Mouse (Mus musculus): ENCODE results near the gene Ppp1r14a.

Ppp1r14a gene

DNA sequence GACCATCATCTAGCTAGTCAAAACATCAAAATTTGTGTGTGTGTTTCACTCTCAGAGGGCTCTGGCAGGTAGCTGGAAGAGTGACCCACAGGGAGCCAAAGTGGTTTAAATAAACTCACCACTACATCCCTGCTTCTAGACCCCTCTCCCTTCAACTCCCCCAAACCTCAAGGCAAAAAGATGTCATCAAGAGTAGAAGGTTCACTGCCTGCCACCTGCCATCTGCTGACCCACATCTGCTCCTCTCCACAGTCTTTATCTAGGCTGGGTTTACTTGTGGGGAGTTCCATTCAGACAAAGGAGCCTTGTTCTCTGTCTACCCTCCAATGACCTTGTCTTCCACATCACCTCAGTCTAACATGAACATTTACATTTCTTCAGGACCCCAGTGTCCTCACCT is 9.8 kb upstream of the Ppp1r14a start:
- intact Hi-C loops (cut with DNase I), result no loop called here

DNA sequence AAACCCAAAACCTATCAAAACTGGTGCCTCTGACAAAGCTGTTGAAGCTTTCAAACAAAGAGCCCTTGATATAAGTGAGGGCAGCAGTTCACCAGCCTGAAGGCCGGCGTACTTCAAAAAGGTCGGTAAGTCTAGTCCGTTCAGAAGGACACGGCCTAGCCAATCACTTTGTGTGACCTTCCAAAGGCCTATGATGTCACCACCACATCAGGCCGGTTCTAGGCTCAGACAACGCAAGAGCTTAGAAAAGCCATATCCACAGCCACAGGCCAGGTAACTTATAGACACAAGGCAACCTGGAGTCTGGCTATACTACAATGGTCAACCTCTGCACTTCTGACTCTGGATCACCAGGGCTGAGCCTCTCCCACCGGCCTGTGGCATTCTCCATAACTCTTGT is 9.2 kb upstream of the Ppp1r14a start:
- intact Hi-C loops (cut with DNase I), result no loop called here

DNA sequence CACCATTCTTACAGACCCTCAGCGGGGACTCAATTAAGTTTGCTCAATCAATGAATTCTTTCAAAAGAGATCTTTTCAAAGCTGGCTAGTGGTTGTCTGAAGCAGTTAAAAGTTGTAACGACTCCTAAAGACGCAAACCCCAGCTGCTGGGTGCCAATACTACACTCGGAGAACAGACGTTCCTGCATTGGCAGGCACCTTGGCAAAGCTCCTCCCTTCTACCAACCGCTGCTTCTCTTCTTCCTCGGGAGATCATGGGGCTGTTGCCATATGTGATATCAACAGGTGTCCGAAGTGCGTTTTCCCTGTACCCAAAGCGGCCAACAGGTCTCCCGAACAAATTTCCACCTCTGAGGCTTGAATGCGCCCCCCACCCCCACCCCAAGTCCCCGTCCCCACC is 8.3 kb upstream of the Ppp1r14a start:
- intact Hi-C loops (cut with DNase I), result no loop called here

DNA sequence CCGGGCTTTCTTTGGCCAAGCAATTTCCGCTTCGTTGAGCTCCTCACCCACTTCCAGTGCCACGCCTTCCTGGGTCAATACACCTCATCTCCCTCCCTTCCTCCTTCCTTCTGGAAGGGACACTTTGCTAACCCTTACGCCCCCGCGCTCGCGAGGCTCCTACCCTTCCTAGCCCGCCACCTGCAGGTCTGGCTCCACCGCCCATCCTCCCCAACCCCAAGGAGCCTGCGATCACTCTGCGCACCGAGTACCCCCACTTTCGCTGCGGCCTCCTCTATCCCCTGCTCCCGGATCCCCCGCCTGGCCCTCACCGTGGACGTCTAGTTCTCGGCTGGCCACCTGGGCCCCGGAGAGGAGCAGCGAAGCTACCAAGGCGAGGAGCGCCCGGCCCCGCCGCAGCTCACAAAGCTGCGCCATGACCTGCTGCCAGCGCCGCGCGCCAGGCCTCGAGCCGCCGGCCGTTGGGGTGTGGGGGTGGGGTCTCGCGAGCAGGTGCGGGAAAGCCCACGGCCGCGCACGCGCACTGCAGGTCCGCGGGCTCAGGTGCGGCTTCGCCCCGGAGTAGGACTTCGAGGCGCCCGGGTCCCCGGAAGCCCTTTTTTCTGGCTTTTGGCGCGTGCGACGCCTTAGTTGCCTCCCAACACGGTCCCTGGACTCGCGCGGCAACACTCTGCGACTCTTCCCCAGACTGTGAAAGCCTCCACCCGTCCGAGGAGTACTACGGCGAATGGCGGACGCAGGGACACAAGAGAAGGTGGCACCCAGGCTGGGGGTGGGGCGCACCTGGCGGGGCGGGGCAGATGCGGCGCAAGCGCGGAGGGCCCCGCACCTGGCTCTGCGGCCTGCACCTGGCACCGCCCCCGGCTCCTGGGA is 7.7 kb upstream of the Ppp1r14a start, which contains the start of gene Spint2:
Gene Spint2, minus strand, starts transcription at position 712 of the 873 bp plus-strand sequence.
- intact Hi-C loops (cut with DNase I), result no loop called here

DNA sequence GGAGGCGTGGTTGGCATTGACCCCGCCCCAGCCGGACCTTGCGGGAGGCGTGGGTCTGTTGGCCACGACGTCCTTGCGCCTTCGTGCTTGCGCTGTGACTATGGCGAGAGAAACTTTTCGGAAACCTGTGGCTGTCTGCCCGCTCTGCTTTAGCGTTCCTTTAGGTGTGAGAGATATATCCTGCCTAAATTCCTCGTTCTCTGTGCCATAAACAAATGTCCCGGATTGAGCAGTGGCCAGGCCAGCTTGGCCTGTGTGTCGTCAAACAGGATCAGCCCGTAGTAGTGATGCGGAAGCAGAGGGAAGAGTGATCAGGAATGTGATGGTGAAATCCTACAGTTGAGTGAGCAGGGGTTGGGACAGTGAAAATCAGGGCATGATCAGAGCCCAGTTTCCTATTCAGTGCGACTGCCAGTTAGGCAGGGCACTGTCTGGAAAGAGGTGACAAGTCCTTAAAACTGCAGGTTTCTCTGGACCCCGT is 7.0 kb upstream of the Ppp1r14a start:
- intact Hi-C loops (cut with DNase I), result no loop called here

DNA sequence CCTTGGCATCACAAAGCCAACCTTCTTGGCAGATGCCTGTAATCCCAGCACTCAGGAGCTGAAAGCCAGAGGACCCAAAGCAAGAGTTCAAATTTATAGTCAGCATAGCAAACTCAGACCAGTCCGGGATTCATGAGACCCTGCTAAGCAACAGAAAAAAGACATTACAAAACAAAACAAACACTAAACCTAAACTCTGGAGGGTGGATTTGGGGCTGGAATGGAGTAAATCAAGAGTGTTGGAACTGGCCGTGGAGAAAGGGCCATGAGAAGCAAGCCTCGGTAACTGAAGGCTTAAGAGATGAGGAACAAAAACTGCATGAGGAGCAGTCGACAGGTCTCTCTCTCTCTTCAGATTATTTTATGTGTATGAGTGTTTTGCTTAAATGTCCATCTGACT is 5.2 kb upstream of the Ppp1r14a start:
- intact Hi-C loops (cut with DNase I), result no loop called here

DNA sequence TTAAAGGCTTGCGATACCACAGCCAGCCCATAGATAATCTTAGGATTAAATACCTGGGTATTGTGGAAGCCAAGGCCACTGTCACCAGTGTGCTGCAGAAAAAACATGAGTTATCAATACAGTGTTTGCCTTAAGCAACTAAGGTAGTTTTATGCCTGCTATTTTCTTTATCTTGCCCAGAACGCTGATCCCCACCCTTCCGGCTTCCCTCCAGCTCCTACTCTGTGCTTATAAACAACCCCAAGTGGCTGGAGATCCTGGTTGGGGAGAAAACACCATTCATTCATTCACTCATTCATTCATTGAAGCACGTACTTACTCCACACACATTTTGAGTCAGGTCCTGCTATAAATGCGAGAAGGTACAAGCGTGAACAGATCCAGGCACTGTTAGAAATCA is 4.6 kb upstream of the Ppp1r14a start:
- intact Hi-C loops (cut with DNase I), result no loop called here

DNA sequence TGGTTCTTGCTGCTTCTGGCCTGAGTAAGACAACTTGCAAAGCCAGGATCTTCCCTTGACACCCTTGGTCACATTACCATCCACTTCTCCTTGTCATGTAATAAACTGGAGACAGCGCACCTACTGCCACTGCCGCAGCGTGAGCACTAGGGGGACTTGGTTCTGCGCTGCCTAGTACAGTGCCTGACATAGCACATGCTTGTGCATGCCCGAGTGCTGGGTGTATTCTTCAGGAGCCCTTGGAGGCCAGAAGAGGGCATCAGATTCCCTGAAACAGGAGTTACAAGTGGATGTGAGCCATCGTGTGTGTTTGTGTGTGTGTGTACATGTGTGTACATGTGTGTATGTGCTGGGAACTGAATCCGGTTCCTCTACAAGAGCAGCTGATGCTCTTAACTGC is 1.6 kb upstream of the Ppp1r14a start:
- intact Hi-C loops (cut with DNase I), result no loop called here

DNA sequence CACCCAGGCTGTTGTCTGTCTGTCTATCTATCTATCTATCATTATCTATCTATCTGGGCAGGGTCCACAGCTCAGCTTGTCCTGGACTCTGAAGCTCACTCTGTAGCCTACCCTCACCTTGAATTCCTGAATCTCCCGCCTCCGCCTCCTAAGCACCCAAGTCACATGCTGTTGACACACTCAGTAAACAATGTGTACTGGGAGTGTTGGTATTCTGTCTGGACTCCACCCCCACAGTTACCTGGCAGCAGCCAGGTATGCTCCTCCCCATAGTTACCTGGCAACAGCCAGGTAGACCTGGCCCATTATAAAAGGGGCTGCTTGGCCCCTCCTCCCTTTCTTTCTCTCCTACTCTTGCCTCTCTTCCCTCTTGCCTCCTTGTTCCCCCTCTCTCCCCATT is 1.0 kb upstream of the Ppp1r14a start:
- intact Hi-C loops (cut with DNase I), result no loop called here

DNA sequence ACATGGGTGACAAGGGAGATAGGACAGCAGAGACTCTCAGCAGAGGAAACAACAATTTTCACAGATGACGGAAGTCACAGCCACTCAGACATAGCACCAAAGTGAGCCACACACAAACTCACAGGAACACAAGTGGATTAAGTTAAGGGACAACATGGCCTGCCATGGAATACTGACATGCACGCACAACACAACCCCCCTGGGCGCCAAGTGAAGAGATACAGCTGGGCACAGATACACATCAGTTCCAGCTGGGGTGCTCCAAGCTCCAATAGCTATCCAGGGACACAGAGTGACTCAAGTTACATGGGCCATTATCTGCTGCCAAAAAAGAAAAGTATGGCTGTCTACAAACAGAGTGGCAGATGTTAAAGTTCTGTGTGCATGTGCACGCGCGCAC is 748 bp downstream of the Ppp1r14a start:
- intact Hi-C loops (cut with DNase I), result loop anchor here (10.0 kb wide), 1 partner anchor 235 kb away; no protein-coding TSS in a partner anchor

DNA sequence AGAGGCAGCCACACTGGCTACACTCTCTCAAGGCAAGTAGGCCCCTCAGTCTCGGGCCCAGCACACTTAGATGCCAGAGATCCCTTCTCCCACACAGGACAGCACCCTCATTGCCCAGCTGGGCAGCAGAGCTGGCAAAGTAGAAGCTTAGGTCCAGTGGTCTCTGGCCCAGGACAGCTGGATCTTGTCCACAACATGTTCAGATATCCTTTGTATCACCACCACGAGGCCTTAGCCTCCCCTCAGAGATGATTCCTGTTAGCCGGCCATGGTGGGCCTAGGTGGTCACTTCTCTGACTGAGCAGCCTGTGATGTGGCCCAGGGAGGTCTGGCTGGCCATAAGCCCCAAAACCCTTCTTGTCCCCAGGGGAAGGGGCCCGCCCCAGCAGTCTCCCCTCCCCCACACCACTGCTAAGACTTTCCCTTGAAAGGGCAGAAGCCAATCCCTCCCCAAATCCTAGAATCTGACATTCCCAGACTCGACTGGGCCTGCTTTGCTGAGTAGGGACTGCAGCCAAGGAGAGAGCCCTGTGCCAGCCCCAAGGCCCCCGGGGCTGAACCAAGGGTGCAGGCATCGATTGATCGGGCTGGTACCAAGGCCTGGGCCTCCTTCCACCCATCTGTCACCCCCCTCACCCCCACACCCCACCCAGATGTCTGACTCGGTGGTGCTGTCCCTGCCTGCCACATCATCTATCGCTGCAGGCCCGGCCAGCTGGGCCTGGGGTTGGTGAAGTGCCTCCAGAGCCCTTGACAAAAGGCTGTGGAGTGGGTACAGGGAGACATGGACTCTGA is 1.8 kb downstream of the Ppp1r14a start:
- intact Hi-C loops (cut with DNase I), result loop anchor here (10.0 kb wide), 1 partner anchor 236 kb away; no protein-coding TSS in a partner anchor

DNA sequence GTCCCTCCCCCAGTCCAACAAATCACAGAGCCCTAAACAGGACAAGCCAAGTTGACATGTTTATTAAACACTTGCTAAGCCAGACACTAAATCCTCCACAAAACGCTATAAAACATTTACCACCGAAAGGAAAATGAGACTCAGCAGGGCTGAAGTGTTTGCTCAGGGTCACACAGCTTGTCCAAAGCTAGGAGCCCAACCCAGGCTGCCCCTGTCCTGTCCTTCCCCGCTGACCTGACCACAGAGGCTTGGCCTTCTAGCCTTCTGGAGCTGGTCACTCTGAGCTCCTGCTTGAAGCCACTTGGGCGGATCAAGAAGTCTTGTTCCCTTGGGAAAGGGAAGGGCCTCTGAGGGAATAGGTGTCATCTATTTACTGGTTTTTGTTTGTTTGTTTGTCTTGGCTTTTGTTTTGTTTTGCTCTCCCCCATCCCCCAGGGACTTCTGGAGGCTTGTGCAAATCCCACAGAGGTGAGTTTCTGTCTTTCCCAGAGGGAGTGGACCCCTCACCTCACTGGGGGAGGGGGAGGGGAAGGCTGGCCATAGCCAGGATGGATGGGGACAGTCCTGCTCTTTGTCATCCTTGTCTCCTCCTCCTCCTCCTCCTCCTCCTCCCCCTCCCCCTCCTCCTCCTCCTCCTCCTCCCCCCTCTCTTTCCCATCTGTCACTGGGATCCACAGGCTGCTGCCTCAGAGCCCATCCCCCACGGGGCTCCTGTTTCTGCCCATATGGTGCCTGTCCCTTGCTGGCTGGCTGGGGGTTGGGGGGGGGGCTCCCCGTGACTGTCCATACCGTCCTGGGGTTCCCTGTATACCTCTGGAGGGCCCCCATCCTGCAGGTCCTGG is 2.7 kb downstream of the Ppp1r14a start:
- intact Hi-C loops (cut with DNase I), result loop anchor here (10.0 kb wide), 1 partner anchor 237 kb away; no protein-coding TSS in a partner anchor

DNA sequence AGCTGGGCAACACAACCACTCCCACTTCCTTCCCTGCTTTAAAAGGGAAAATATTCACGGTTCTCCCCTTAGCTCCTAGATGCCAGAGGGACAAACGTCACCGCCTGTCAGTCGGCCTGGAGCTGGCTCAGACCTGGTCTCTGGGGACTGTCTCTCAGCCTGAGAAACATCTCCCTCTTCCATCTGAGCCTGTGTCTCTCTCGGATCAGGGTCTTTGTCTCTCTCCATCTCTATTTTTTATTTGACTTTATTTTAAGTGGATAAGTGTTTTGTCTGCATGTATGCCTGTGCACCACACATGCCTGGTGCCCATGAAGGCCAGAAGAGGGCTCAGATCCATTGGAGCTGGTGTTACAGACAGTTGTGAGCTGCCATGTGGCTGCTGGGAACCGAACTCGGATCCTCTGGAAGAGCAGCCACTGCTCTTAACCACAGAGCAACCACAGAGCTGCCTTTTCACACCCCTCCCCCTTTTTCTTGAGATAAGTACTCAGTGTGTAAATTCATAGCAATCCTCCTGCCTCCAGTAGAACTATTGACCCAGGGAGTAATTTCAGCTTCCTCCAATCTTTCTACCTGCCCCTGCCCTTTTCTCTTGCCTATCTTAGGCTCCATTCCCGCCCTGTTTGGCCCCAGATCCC is 3.5 kb downstream of the Ppp1r14a start:
- intact Hi-C loops (cut with DNase I), result loop anchor here (10.0 kb wide), 1 partner anchor 238 kb away; no protein-coding TSS in a partner anchor

DNA sequence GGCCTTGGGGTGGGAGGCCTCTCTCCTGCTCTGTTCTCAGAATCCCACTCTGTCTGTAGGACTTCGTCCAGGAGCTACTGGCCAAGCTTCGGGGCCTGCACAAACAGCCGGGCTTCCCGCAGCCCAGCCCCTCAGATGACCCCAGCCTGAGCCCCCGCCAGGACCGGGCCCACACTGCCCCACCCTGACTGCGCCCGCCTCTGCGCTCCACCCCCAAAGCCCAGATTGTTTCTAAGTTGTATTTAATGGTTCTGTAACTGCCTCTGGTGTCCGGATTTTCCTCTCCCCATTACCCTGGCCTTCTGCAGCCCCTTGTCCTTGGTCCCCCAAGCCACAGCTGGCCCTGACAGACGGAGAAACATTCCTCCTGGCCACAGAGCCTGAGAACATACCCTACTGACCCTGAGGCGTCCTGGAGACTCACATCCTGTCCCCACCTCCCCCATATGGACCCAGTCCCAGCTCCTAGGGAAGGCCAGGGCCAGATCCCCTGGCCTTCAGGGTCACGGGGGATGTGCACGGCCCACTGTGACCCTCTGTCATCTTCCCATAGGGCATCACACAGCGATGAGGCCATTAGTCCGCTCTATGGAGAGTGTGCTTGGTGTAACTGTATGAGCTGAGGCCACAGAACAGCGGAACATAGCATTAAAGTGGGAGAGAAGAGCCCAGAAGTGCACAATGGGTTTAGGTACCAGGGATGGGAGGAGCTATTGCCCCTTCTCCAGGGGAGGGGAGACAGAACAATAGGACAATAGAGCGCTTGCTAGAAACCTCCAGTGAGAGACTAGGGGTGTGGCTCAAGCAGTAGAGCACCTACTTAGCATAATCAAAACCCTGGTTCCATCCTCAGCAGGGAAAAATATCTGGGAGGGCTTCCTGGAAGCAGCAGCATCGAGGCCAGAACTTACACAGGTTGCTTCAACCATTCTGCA is 4.3 kb downstream of the Ppp1r14a start:
- intact Hi-C loops (cut with DNase I), result loop anchor here (10.0 kb wide), 1 partner anchor 239 kb away; no protein-coding TSS in a partner anchor

DNA sequence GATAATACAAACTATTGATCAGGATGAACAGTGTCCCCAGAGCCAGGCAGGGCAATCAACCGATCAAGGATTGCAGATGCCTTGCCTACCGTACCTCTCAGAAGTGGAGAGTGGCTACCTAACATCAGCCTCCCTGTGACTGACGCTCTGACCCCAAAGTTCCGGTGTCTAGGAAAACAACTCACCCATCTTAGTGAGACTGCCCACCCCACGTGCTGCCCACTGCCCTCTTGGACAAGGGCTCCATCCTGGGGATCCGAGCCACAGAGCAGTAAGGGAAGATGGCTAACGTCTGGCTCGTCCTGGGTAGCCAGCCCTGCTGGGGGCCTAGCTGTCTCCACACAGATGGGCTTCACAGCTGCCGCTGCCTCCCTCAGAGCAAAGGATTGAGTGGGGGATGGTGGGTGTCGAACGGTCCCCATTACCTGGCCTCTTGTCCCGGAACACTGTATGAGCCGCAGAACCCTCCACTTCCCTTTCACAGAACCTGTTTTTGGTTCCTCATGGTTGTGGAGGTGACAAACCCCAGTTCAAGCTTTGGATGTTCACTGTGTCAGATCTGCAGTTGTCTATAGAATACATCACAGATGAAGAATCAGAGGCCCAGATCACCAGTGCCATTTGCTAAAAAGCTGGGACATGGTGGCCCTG is 5.1 kb downstream of the Ppp1r14a start:
- intact Hi-C loops (cut with DNase I), result loop anchor here (10.0 kb wide), 1 partner anchor 239 kb away; no protein-coding TSS in a partner anchor

DNA sequence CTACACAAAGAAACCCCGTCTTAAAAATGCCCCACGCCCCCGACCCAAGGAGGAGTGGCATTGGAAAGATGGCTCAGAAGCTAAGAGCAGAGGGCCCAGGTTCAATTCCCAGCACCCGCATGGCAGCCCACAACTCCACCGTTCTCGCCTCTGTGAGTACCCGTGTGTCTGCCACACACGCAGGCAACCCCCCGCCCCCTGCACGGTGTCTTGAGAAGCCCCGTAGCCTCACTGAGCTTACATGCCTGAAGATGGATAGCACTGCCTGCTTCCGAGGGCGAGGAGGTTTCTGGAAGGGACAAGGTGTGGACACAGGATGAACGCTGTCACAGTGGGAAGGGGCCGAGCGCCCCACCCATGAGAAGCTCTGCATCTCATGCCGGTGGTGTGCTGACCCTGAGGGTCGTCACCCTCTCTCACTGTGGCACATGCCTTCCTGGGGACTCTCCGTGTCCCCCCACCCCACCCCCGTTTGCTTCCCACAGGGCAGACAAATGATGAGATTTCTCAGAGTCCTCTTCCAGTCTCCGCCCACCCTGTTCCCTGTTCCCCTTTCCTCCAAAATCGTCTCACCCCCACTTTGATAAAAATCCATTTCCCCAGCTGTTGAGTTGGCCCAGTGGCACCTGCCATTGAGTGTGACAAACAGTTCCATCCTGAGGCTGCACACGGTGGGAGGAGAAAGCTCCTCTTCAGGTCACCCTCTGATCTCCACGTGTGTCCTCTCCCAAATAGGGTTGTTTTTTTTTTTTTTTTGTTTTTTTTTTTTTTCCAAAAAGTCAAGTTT is 6.9 kb downstream of the Ppp1r14a start:
- intact Hi-C loops (cut with DNase I), result loop anchor here (5.0 to 10.0 kb wide), 4 partner anchors 49 to 241 kb away; partner anchors contain the start of genes 2200002D01Rik, Psmd8 and Ryr1

DNA sequence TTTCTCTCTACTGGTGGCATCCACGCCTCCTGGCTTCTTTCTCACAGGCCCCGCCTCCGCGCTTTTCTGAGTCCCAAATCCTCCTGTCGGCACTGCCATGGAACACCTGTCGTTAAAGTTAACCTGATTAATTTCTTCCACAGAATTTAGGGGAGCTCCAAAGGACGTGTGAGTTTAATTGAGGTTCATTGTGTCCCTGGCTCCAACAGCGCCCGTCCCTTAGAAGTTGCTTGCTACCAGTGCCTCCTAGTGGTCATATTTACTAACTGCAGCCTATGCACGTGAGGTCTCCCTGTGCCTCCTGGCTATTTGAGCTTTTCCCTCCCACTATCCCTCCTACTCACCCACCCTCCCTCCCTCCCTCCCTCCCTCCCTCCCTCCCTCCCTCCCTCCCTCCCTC is 7.9 kb downstream of the Ppp1r14a start:
- intact Hi-C loops (cut with DNase I), result loop anchor here (5.0 to 10.0 kb wide), 4 partner anchors 50 to 242 kb away; partner anchors contain the start of genes 2200002D01Rik, Psmd8 and Ryr1

DNA sequence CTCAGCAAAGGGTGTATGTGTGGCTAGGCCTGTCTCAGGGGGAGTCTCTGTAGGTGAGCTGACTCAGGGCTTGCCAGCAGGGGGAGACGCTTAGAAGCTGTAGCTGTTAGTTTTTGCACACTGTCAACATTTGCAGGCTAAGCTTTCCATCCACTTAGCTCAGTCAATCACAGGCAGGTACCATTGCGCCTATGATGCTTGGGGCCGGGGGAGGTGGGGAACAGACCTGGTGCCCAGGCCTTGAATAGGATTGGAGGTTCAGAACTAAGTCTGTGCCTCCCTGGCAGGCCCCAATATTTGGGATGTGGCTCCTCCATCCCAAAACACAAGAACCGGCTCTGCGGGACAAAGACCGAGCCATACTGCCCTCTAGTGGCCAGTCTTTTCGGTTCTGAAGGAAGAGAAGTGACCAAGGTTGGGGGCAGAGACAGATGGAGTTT is 12.0 kb downstream of the Ppp1r14a start:
- intact Hi-C loops (cut with DNase I), result loop anchor here (5.0 kb wide), 2 partner anchors 61 to 221 kb away; no protein-coding TSS in a partner anchor

Data from adrenal gland (tissue).